Mouse (Mus musculus) myocyte (in vitro differentiated cells): ENCODE data around the gene Nfic. TPM values are rescaled to one million over a fixed set of nuclear protein-coding genes. Genes with fewer than 3 reads are reported as not detected.

Source experiments
- H3K27me3 ChIP-seq: one replicate; pipeline ENCODE4 v1.6.1; 2011; ENCODE audit not compliant: control insufficient read depth, insufficient read depth, insufficient read length
- H3K36me3 ChIP-seq: one replicate; pipeline ENCODE4 v1.6.1; 2011; ENCODE audit not compliant: control insufficient read depth, insufficient read depth
- H3K4me2 ChIP-seq: one replicate; pipeline ENCODE4 v1.6.1; 2011; ENCODE audit warnings: low read depth, control low read depth
- H3K4me3 ChIP-seq: one replicate; pipeline ENCODE4 v1.5.1; 2011; ENCODE audit warnings: mild to moderate bottlenecking, control low read depth, moderate library complexity
- H3K79me2 ChIP-seq: one replicate; pipeline ENCODE4 v1.6.1; 2011; ENCODE audit not compliant: control insufficient read depth, insufficient read depth
- H3ac ChIP-seq: one replicate; pipeline ENCODE4 v1.6.1; 2011; ENCODE audit not compliant: control insufficient read depth, insufficient read length
- CEBPB ChIP-seq: IDR thresholded peaks from 2 replicates; pipeline ENCODE4 v1.6.1; 2011; ENCODE audit warnings: mild to moderate bottlenecking, moderate library complexity; ENCODE audit not compliant: poor library complexity, insufficient read depth, severe bottlenecking
- E2F4 ChIP-seq: IDR thresholded peaks from one replicate; pipeline ENCODE4 v1.6.1; 2011; ENCODE audit warnings: mild to moderate bottlenecking, control low read depth, moderate library complexity; ENCODE audit not compliant: insufficient read depth
- MAX ChIP-seq: IDR thresholded peaks from one replicate; pipeline ENCODE4 v1.6.1; 2011; ENCODE audit warnings: low read depth, mild to moderate bottlenecking, control low read depth
- MYOD1 ChIP-seq, 3 experiments: IDR thresholded peaks; one replicate each; pipeline ENCODE4 v1.6.1; 2011; ENCODE audit warnings: control low read depth in 2 of 3, low read depth in 2 of 3, mild to moderate bottlenecking in 2 of 3, moderate library complexity in 1 of 3; ENCODE audit not compliant: insufficient read length in 2 of 3, control insufficient read depth in 1 of 3
- MYOG ChIP-seq, 3 experiments: IDR thresholded peaks; one replicate each; pipeline ENCODE4 v1.6.1; 2011; ENCODE audit warnings: control low read depth in 2 of 3, low read depth in 2 of 3, mild to moderate bottlenecking in 2 of 3; ENCODE audit not compliant: insufficient read length in 2 of 3, control insufficient read depth in 1 of 3, insufficient read depth in 1 of 3
- POLR2A ChIP-seq: IDR thresholded peaks from one replicate; pipeline ENCODE4 v1.6.1; 2011; ENCODE audit warnings: low read depth, mild to moderate bottlenecking, control low read depth, moderate library complexity; ENCODE audit not compliant: insufficient read length
- POLR2AphosphoS2 ChIP-seq: IDR thresholded peaks from one replicate; pipeline ENCODE4 v1.6.1; 2011; ENCODE audit warnings: low read depth, control low read depth; ENCODE audit not compliant: insufficient read length
- REST ChIP-seq: IDR thresholded peaks from one replicate; pipeline ENCODE4 v1.6.1; 2011; ENCODE audit warnings: mild to moderate bottlenecking, control low read depth, moderate library complexity; ENCODE audit not compliant: insufficient read depth, insufficient read length
- SRF ChIP-seq: IDR thresholded peaks from one replicate; pipeline ENCODE4 v1.6.1; 2011; ENCODE audit warnings: low read depth; ENCODE audit not compliant: control insufficient read depth, insufficient read length
- TCF12 ChIP-seq: IDR thresholded peaks from one replicate; pipeline ENCODE4 v1.6.1; 2011; ENCODE audit warnings: mild to moderate bottlenecking, control low read depth; ENCODE audit not compliant: poor library complexity, insufficient read depth, severe bottlenecking
- TCF3 ChIP-seq: IDR thresholded peaks from one replicate; pipeline ENCODE4 v1.6.1; 2011; ENCODE audit warnings: low read depth, control low read depth; ENCODE audit not compliant: insufficient read length
- USF1 ChIP-seq: IDR thresholded peaks from one replicate; pipeline ENCODE4 v1.6.1; 2011; ENCODE audit warnings: low read depth, mild to moderate bottlenecking, control low read depth, moderate library complexity
- polyA plus RNA-seq: library from polyadenylated mRNA; unstranded; fragments of >200 nt; fragmentation: generic; extraction: Trizol; gene quantifications from one replicate; pipeline ENCODE4 v1.2.1, GENCODE M21; 2012; ENCODE audit warnings: missing spikeins

Nfic gene
- polyA plus RNA-seq, 1 experiment: 115 TPM

DNA sequence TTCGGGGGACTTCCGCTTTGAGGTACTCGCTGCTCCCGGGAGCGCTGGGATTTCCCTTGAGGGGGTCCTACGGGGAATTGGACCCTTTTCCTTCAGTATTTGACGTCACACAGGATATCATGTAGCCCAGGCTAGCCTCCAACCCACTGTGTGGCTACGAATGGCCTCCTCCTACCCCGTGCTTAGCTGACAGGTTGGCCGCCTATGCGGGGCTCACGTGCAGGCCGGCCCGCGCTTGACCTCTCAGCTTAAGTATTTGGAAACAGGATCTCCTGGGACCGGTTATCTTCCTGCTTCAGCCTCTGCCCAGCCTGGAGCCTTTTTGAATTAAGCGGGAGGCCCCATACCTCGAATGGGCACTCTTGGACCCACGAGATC is 70.8 kb downstream of the Nfic start:
- Histone ChIP-seq H3K36me3 (peaks cover 17% of the 10 kb centered on the region), H3K4me3 (peak overlapping the region; percentile 95), H3K27me3 (no peaks in the 10 kb centered on the region), H3K79me2 (peaks cover 16% of the 10 kb centered on the region), H3K4me2 (peak overlapping the region; percentile 88), H3ac (peak overlapping the region; percentile 55)
- TF ChIP-seq TCF12 (no peak), USF1 (no peak), POLR2AphosphoS2 (peak; percentile 14)

DNA sequence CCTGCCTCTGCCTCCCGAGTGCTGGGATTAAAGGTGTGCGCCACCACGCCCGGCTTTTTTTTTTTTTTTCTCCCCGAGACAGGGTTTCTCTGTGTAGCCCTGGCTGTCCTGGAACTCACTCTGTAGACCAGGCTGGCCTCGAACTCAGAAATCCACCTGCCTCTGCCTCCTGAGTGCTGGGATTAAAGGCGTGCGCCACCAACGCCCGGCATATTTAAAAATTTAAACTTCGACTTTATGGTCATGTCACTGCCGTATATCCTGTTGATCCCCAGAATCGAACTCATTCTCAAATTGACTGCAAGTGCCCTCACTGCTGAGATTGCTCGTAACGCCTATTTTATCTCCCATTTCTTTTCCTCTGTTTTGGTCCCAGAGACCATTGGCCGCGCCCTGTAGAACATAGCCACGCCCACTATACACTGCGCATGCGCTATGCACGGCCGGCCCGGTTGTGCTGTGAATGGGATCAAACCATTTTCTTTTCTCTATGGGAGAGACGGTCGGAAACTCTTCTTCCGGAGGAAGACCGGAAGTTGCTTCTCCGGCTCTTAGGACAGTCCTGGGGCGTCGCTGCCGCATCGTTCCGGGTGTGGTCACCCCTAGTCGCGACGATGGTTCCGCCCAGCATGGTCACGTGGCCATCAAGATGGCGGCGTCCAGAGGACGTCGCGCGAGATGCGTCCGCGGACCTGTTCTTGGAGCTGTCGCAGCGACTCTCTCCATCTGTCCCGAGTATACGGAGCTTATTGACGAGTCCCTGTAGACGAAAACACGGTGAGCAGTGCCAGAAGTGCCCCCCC is 71.4 kb downstream of the Nfic start, which contains the start of the genes Dohh and Gm48551:
Dohh (plus strand) TSS at position 627 of the 803 bp plus-strand sequence.
Gm48551 (plus strand) TSS at position 665 of the 803 bp plus-strand sequence.
- H3K4me2 ChIP-seq: peak within 1 kb of the TSS; percentile 88
- peak within 1 kb of the TSS; percentile 95 for H3K4me3 ChIP-seq
- peaks cover 12% of the 10 kb centered on the region for H3K36me3 ChIP-seq
- H3K79me2 ChIP-seq: peaks cover 16% of the 10 kb centered on the region
- no peak for TF ChIP-seq TCF12
- no peak for TF ChIP-seq MYOD1 (IDR thresholded peaks at IDR 0.05; ENCODE audit: control insufficient read depth in 1 of 3, insufficient read length in 2 of 3, low read depth in 2 of 3)
- TF ChIP-seq E2F4: no peak
- peak; percentile 17 for TF ChIP-seq REST
- no peak for TF ChIP-seq CEBPB
- TF ChIP-seq POLR2A: peak; percentile 87
- TF ChIP-seq MAX: no peak
- peak in 1 of 3 experiments; percentile 35 for TF ChIP-seq MYOG (IDR thresholded peaks at IDR 0.05; ENCODE audit: control insufficient read depth in 1 of 3, insufficient read depth in 1 of 3, insufficient read length in 2 of 3, low read depth in 2 of 3)
- TF ChIP-seq SRF: peak; percentile 84
- peak; percentile 99 for TF ChIP-seq USF1
- TF ChIP-seq POLR2AphosphoS2: peak; percentile 47
- no peak for TF ChIP-seq TCF3
- peak within 1 kb of the TSS; percentile 55 for H3ac ChIP-seq
- no peaks in the 10 kb centered on the region for H3K27me3 ChIP-seq

DNA sequence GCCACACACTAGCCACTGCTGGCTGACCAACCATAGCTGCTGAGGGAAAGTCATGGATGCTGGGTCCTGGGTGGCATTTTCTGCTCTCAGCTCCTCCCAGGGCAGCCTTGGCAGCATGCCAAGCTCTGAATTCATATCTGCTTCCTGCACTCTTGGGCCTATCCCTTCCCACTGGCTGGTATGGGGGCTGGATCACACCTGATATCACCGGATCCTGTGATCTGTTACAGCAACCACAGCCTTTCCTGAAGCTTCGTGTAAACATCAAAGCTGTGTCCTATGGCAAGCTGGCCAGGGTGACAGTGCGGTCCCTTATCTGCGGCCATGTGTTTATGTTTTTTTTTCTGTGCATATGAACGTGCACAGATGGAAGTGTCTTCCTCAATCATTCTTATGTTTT is 73.4 kb downstream of the Nfic start:
- Histone ChIP-seq H3K4me2 (no peak overlapping the region), H3K27me3 (no peaks in the 10 kb centered on the region), H3K79me2 (peaks cover 26% of the 10 kb centered on the region), H3K4me3 (no peak overlapping the region), H3ac (no peak overlapping the region), H3K36me3 (peaks cover 8% of the 10 kb centered on the region)
- no peak for TF ChIP-seq MAX
- no peak for TF ChIP-seq MYOD1 (IDR thresholded peaks at IDR 0.05; ENCODE audit: control insufficient read depth in 1 of 3, insufficient read length in 2 of 3, low read depth in 2 of 3)
- TF ChIP-seq MYOG (IDR thresholded peaks at IDR 0.05; ENCODE audit: control insufficient read depth in 1 of 3, insufficient read depth in 1 of 3, insufficient read length in 2 of 3, low read depth in 2 of 3): no peak
- no peak for TF ChIP-seq POLR2A
- no peak for TF ChIP-seq TCF3
- no peak for TF ChIP-seq POLR2AphosphoS2
- TF ChIP-seq E2F4: no peak
- no peak for TF ChIP-seq USF1
- no peak for TF ChIP-seq TCF12
- no peak for TF ChIP-seq SRF
- TF ChIP-seq CEBPB: no peak
- TF ChIP-seq REST: no peak

DNA sequence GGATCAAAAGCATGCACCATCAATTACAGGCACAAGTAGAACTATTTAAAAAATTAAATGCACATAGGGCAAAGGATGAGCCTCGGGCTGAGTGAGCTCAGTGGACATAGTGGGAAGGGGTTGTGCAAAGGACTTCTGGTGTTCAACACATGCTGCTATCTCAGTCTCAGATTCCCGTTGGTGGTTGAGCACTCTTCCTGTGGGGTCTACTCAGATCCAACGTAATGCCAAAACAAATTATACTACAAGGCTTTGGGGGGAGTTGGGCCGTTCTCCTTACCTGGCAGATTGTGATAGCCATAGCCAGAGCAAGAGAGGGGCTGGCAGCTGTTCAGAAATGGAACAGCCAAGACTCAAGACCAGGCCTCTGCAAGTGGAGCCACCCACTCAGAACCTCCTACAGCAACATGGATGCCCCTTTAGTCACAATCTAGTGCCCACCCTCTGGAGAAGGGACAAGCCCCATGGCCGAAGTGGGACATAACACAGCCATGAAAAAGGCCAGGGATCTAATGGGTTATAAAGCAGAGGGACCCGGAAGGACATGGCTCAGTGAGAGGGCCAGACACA is 75.5 kb downstream of the Nfic start:
- no peak overlapping the region for H3K4me2 ChIP-seq
- no peaks in the 10 kb centered on the region for H3K27me3 ChIP-seq
- H3K4me3 ChIP-seq: no peak overlapping the region
- TF ChIP-seq SRF (no peak), CEBPB (no peak), MAX (no peak)
- H3K79me2 ChIP-seq: peaks cover 37% of the 10 kb centered on the region
- H3ac ChIP-seq: no peak overlapping the region
- no peaks in the 10 kb centered on the region for H3K36me3 ChIP-seq

DNA sequence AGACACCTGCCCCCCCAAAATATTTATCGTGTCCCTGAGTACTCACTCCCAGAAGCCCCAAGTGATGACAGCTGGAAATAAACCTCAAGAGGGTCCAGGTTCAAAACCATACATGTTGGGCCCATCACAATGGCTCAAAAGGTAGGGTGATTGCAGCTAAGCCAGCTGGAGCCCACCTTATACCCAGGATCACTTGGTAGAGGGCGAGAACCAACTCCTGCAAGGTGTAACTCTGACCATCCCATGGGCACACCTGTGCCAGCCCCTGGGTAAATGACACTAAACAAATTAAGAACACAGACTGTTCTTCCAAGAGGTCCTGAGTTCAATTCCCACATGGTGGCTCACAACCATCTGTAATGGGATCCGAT is 76.3 kb downstream of the Nfic start:
- Histone ChIP-seq H3ac (no peak overlapping the region), H3K4me2 (peak overlapping the region; percentile 62)
- TF ChIP-seq POLR2AphosphoS2 (no peak), E2F4 (no peak), TCF3 (no peak), MYOG (IDR thresholded peaks at IDR 0.05; ENCODE audit: control insufficient read depth in 1 of 3, insufficient read depth in 1 of 3, insufficient read length in 2 of 3, low read depth in 2 of 3) (no peak), SRF (no peak), MYOD1 (IDR thresholded peaks at IDR 0.05; ENCODE audit: control insufficient read depth in 1 of 3, insufficient read length in 2 of 3, low read depth in 2 of 3) (no peak), REST (no peak), USF1 (no peak), MAX (no peak), TCF12 (no peak), POLR2A (no peak), CEBPB (no peak)

More for the DNA sequence above, 76.3 kb downstream of the Nfic start:
- Histone ChIP-seq H3K4me3 (peak overlapping the region; percentile 88), H3K27me3 (no peaks in the 10 kb centered on the region), H3K36me3 (no peaks in the 10 kb centered on the region), H3K79me2 (peaks cover 39% of the 10 kb centered on the region)
